ENCODE assay signal across 27 mouse cellular contexts in genomic region chr10:115173336-115173735, GRCm38 (mm10). TPM values are rescaled to one million over a fixed set of nuclear protein-coding genes. Genes with fewer than 3 reads are reported as not detected.
"Had no signal": no experiment of that assay in that cellular context is flagged by ENCODE, and none has a peak within 500 bp of the region (broad histone marks: within the 10 kb centered on the region; RNA-seq: fewer than 3 reads in every experiment).

No protein-coding gene starts in this region.

- H3K36me3 ChIP-seq: limb, embryonic 10.5 days; limb, embryonic 13.5 days; liver, embryonic 12.5 days; liver, embryonic 15.5 days; lung, embryonic 15.5 days; midbrain, embryonic 10.5 days; midbrain, embryonic 15.5 days; neural tube, embryonic 12.5 days; neural tube, embryonic 15.5 days had no signal

- ATAC-seq: liver, embryonic 12.5 days; midbrain, embryonic 15.5 days had no signal

- H3K4me3 ChIP-seq: layer of hippocampus, adult 2 months; limb, embryonic 10.5 days; limb, embryonic 13.5 days; liver, embryonic 12.5 days; liver, embryonic 15.5 days; lung, embryonic 15.5 days; megakaryocyte, embryonic 14.5 days; midbrain, embryonic 10.5 days; midbrain, embryonic 15.5 days; neural tube, embryonic 12.5 days; neural tube, embryonic 15.5 days had no signal

- H3K27ac ChIP-seq: kidney, postnatal 0 days; layer of hippocampus, adult 2 months; limb, embryonic 10.5 days; limb, embryonic 13.5 days; liver, embryonic 12.5 days; liver, embryonic 15.5 days; lung, embryonic 15.5 days; midbrain, embryonic 10.5 days; midbrain, embryonic 15.5 days; neural tube, embryonic 12.5 days; neural tube, embryonic 15.5 days; stomach, postnatal 0 days had no signal

- H3K4me2 ChIP-seq: limb, embryonic 13.5 days; liver, embryonic 12.5 days; liver, embryonic 15.5 days; lung, embryonic 15.5 days; midbrain, embryonic 15.5 days; neural tube, embryonic 12.5 days; neural tube, embryonic 15.5 days had no signal

- DNase-seq: kidney, postnatal 25 days; layer of hippocampus, adult 9-11 months; liver; lung, adult 18-20 months; lung, postnatal 10 days; lung, postnatal 36 days; right cerebral cortex, adult 18-20 months; right cerebral cortex, postnatal 14 days; right cerebral cortex, postnatal 4 days; thymus, adult 2 months; thymus, postnatal 14 days; thymus, postnatal 4 days had no signal

- H3K27me3 ChIP-seq: limb, embryonic 13.5 days; liver, embryonic 12.5 days; liver, embryonic 15.5 days; lung, embryonic 15.5 days; megakaryocyte, embryonic 14.5 days; midbrain, embryonic 15.5 days; neural tube, embryonic 12.5 days; neural tube, embryonic 15.5 days had no signal

- H3K9ac ChIP-seq: limb, embryonic 13.5 days; liver, embryonic 12.5 days; liver, embryonic 15.5 days; lung, embryonic 15.5 days; midbrain, embryonic 15.5 days; neural tube, embryonic 12.5 days; neural tube, embryonic 15.5 days had no signal

- H3K4me1 ChIP-seq: liver, embryonic 12.5 days; liver, embryonic 15.5 days; lung, embryonic 15.5 days had no signal

- H3K9me3 ChIP-seq: limb, embryonic 10.5 days; limb, embryonic 13.5 days; liver, embryonic 12.5 days; liver, embryonic 15.5 days; lung, embryonic 15.5 days; megakaryocyte, embryonic 14.5 days; midbrain, embryonic 10.5 days; midbrain, embryonic 15.5 days; neural tube, embryonic 12.5 days; neural tube, embryonic 15.5 days had no signal

RNA-seq across cellular contexts. Expression of gene Tph2, which starts 11.5 kb away (rescaled TPM):
- polyA plus RNA-seq: kidney, postnatal 0 days; large intestine, adult 2 months; limb, embryonic 10.5 days; liver, embryonic 12.5 days; liver, embryonic 15.5 days; stomach, embryonic 14.5 days; stomach, postnatal 0 days; thymus, adult 2 months had no signal
